Mouse (Mus musculus): ENCODE results near the gene Chn1.

Chn1 gene

GRCm38 (mm10) chr2:73746375-73746770 lies 28.8 kb downstream of the Chn1 start:
- no peak for DNase-seq (ENCODE audit: low read depth, low spot score)

DNA sequence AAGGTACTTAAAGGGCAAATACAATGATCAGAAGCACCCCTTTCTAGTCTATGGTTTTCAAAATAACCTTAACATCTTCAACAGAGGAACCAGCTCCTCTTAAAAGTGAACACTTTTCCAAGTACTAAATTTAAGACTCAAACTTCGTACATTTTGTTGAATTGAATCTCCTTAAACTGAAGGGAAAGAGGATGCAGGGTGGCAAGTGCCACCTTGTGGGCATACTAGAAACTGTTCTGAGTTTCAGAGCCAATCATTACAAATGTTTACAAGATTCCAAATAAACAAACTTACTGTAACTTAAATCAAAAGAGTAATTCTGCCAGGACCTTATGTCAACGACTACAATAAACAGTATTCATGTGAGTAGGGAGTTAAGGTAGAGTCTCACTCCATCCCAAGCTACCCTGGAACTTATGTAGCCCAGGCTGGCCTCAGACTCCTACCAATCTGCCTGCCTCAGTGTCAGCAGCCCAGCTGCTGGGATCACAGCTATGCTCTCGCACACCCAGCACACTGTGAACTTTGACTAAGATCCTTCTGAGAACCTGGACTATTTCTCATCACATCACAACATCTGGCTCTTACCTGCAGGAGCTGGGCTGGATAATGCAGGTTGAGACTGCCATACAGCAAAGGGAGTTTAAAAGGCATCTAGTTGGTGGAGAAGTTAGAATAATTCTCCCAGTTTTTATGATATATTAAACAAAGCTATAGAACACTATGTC lies 29.3 kb downstream of the Chn1 start:
- no peak for DNase-seq (ENCODE audit: low read depth, low spot score)

- DNase-seq (ENCODE audit: low read depth, low spot score), result no peak
Observed at GRCm38 (mm10) chr2:73741286-73741685, 33.9 kb downstream of the Chn1 start.

DNA sequence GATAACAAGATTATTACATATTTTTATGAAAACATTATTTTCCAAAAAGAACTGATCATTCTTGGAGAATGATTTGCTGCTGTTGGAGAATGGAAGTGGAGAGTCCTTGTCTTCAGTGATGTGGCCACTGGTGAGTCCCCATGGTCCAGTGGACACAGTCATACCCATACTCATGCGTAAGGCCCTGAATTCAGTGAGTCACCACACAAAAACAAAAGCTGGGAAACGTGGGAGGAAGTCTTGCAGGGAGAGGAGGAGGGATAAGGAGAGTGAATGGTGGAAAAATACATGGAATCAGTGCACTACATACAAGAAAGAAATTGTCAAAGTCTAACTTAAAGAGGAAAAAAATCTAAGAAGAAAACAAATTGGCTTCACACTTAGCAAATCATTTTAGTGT lies 47.3 kb downstream of the Chn1 start:
- DNase-seq (ENCODE audit: low read depth, low spot score), result no peak

GRCm38 (mm10) chr2:73724934-73725333 lies 50.2 kb downstream of the Chn1 start:
- DNase-seq (ENCODE audit: low read depth, low spot score), result no peak

- no peak for DNase-seq (ENCODE audit: low read depth, low spot score)
Observed at GRCm38 (mm10) chr2:73721821-73722220, 53.3 kb downstream of the Chn1 start.

DNA sequence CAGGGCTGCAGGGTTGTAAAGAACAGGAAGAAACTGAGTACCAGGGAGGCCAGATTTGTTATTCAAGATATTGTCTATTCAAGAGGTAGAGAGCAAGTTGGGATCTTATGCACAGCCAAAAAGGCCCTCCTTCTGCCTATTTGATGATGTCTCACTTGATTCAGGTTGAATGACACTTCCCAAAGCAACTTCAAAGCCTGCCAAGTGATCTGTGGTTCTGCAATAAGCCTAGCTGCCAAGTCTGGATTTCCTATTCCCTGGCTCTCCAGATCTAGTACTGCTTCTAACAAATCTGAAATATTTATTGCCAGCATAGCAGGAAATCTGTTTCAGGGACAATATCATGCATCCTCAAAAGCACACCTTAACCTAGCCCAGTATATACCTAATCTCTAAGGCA lies 62.7 kb downstream of the Chn1 start:
- no peak for DNase-seq (ENCODE audit: low read depth, low spot score)

GRCm38 (mm10) chr2:73693045-73693444 lies 82.1 kb downstream of the Chn1 start:
- DNase-seq (ENCODE audit: low read depth, low spot score), result no peak

GRCm38 (mm10) chr2:73690783-73691604 lies 84.2 kb downstream of the Chn1 start:
- no peak for DNase-seq (ENCODE audit: low read depth, low spot score)

DNA sequence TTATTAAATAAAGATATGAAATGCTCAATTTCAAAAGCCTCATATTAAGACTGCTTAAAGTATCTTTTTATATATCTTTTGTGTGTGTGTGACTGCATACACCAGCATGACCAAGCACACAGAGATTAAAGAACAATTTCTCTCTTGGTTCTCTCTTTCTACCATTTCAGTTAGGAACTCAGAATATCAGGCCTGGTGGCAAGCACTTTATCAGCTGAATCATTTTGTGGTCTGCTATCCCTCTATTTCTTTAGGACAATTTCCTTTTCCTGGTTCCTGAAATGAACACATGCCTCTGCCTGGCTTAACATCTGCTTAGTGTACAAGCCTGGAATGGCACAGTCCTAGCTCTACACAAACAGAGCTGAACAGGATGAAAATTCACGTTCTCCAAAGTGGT lies 92.6 kb downstream of the Chn1 start:
- DNase-seq (ENCODE audit: low read depth, low spot score), result no peak

- no peak for DNase-seq (ENCODE audit: low read depth, low spot score)
Observed at GRCm38 (mm10) chr2:73680425-73681027, 94.6 kb downstream of the Chn1 start.

GRCm38 (mm10) chr2:73668608-73669007 lies 106.5 kb downstream of the Chn1 start:
- no peak for DNase-seq (ENCODE audit: low read depth, low spot score)

DNA sequence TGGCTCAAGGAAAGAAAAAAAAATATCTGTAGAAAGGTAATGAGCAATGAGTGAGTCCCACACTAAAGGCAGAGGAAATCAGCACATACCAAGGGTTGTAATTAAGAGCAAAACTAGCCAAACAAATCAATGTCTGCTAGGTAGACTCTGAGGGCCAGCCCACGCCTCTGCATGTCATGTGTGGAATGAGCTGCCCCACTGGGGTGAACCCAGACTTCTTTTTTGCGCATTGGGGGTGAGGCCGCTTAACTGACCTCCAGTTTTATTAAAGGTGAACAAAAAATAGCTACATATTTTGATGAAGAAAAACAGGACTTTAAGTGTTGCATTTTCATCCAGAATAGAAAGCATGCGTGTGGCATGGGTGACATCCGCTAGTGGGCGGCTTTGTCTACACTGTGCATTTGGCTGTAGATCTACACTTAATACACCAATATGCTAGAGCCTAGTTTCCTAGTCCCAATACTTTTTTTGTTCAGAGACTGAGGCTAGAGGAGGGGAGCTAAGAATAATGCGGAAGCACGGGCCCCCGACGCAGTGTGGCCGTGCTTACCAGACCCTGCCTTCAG lies 114.5 kb downstream of the Chn1 start:
- no peak for DNase-seq (ENCODE audit: low read depth, low spot score)

DNA sequence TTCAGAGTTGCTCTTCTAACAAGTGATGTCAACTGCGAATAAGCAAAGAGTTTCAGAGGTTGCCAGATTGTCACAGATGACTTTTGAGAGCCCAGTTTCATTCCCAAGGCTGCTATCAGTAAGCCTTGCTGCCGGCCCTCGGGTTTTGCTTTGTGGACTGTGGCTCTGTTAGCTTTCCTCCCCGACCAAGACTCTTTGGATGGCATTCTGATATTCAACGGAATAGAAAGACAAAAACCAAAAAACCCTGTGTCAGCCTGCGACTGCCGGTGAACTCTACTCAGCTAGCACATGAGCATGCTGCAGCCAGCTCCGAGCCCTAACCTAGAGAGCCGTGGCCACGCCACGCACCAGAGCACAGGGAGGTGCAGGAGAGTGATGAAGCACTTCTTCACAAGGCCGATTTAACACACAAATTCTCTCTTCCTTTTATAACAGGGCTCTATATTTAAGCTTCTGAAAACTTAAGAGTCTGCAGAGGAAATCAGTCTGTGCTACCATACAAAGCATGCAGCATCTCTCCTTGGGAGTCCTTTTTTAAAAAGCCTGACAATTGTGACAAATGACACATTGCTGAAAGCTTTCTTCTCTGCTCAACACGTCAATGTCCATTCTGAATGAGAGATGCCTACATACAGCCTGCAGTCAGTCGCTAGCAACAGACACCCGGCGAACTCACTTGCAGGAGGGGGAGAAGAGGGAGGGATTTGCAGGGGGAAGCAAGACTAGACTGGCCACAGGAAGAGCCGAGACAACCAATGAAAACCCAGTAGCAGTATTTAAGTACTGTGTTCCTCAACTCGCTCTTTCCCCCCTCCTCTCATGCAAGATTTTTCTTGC lies 115.2 kb downstream of the Chn1 start:
- DNase-seq (ENCODE audit: low read depth, low spot score), result peak; percentile 19

- peak; percentile 49 for DNase-seq (ENCODE audit: low read depth, low spot score)
Observed at GRCm38 (mm10) chr2:73659041-73659440, 116.1 kb downstream of the Chn1 start.

- DNase-seq (ENCODE audit: low read depth, low spot score), result no peak
Observed at GRCm38 (mm10) chr2:73657961-73658360, 117.2 kb downstream of the Chn1 start.

GRCm38 (mm10) chr2:73657151-73657550 lies 118.0 kb downstream of the Chn1 start:
- DNase-seq (ENCODE audit: low read depth, low spot score), result no peak

- no peak for DNase-seq (ENCODE audit: low read depth, low spot score)
Observed at GRCm38 (mm10) chr2:73655663-73656062, 119.5 kb downstream of the Chn1 start.

DNA sequence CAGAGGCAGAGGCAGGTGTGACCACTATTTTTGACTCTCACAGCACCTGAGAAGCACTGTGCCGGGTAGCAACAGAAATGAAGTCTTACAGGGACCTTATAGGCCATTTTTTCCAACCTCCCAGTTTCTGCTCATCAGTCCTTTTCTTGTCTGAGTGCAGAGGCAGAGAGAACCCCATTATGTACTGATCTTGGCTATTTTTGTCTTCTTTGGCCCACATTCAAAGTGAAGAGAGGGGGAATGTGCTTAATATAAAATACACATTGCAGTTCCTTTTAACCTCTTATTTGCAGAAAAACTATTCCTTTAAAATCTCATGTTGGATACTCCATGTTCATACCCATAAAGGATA lies 120.3 kb downstream of the Chn1 start:
- DNase-seq (ENCODE audit: low read depth, low spot score), result no peak

DNA sequence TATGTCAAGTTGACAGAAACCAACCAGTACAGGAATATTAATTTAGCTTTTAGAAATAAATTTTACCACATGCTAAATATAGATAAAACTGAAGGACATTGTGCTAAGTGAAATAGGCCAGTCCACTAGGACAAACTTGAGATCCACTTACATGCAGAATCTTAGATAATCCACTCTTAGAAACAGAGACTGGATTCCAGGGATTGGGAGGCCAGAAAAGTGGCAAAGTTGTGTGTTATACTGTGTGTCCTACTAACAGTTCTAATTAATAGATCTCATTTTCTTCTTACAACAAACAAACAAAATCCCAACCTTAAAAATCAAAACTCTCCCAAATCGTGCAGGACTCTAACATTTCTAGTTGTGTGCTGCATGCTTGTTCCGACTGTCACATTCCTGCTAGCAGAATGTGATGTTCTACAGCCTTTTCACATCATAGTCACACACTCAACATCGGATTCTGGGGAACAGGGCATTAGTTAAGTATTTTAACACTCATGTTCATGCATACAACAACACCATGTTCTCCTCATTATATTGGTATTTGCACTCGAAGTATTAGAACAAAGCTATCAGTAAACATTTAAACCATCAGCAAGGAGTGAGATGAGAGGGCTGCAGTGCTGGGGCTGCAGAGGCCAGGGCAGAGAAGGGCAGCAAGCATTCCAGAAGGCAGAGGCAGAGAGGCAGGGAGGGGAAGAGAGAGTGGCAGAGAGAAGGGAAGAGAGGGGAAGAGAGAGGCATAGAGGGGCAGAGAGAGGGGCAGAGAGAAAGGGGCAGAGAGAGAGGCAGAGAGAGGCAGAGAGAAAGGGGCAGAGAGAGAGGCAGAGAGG lies 120.9 kb downstream of the Chn1 start:
- DNase-seq (ENCODE audit: low read depth, low spot score), result no peak

GRCm38 (mm10) chr2:73637688-73638087 lies 137.5 kb downstream of the Chn1 start:
- no peak for DNase-seq (ENCODE audit: low read depth, low spot score)

Measured in retina, postnatal 7 days (tissue).